Mouse (Mus musculus) adrenal gland, adult 2 months (tissue): Measurements from ENCODE around the gene Gm9508. TPM values are rescaled to one million over a fixed set of nuclear protein-coding genes. Genes with fewer than 3 reads are reported as not detected.
"Not testable (repeated sequence)": the region's sequence is repeated elsewhere in the genome, so short reads cannot be mapped to it uniquely, and the experiment has no call there.

ENCODE experiments used
- DNase-seq: peaks from one replicate; pipeline ENCODE4 v3.0.0; 2021
- long read RNA-seq: library from polyadenylated mRNA; stranded (forward); transcript quantifications from one replicate; pipeline ENCODE4 v2.0.0, GENCODE M21; 2021
- polyA plus RNA-seq: library from polyadenylated mRNA; depleted of rRNA; stranded (reverse); fragments of >200 nt; gene quantifications from 2 replicates; pipeline ENCODE4 v1.2.3, GENCODE M21; 2012; rRNA removed
- total RNA-seq, 2 experiments: library from RNA; stranded (reverse); gene quantifications; 2 replicates each; pipeline ENCODE4 v1.2.3; 2021

Gm9508 gene
- total RNA-seq (not detected), polyA plus RNA-seq (not detected in 2 replicates)
- long read RNA-seq, result 0 reads

DNA sequence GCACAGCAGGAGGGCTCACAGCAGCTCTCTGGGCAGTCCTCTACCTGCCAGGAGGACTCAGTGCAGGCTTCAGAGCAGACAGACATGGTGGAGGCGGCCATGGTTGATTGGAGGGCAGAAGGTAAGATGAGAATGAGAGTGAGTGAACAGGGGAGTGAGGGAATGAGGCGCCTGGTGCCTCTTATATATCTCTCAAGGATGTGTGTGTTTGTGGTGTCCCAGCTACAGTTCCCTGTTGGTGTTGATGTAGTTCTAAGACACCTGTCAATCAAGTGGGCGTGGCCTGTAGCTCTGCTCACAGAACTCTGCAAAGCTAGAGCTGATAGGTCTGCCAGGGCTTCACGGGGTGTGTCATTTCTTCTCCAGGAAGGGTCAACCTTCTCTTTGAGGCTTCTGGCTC, at the start of gene Gm9508:
Gene Gm9508 (minus strand): TSS at position 101 of the 400 bp plus-strand sequence.
- no peak for DNase-seq

- not testable (repeated sequence) for DNase-seq
Measured at GRCm38 (mm10) chr10:77741924-77742688, 45.1 kb upstream of the Gm9508 start, which contains the start of gene Gm18596. TSS of gene Gm18596 (minus strand) at chr10:77742638.

GRCm38 (mm10) chr10:77738929-77739328, 41.9 kb upstream of the Gm9508 start:
- no peak for DNase-seq

DNA sequence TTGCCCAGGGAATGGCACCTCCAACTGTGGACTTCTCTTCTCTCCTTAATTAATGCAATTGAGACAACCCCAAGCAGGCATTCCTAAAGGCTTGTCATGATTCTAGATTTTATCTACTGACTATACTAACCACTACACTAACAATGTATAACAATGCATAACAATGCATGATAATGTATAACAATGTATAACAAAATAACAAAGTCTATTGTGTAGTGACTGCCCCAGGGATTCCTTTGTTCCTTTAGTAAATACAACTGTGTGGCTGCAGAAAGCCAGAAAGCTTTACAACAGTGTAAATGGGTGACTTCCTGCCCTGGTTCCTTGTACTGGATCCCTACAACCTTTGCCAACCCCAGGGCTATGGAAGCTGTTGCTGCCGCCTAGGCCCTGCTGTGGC, 38.9 kb upstream of the Gm9508 start:
- no peak for DNase-seq

DNA sequence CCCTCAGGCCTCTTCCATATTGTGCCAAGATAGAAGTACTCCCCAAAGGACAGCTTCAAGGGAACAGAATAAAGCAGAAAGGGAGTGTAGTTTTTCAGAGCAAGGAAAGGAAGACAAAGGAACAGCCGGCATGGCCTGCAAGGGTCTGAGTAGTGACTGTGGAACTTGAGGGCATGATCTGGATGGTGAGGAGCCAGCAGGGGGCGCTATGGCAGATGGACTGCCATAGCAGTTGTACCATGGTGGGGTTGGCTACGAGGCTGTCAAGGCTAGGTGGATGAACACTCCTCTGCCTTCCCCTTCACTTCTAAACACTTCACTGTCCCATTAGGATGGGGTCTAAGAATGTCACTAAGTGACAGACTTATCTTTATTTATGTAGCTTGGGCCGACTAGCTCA, 32.2 kb upstream of the Gm9508 start:
- no peak for DNase-seq

- no peak for DNase-seq
Measured at GRCm38 (mm10) chr10:77728280-77728679, 31.2 kb upstream of the Gm9508 start.

GRCm38 (mm10) chr10:77726186-77726585, 29.2 kb upstream of the Gm9508 start, which contains the start of gene Gm10100:
TSS of gene Gm10100 (plus strand) at chr10:77726486.
- no peak for DNase-seq

DNA sequence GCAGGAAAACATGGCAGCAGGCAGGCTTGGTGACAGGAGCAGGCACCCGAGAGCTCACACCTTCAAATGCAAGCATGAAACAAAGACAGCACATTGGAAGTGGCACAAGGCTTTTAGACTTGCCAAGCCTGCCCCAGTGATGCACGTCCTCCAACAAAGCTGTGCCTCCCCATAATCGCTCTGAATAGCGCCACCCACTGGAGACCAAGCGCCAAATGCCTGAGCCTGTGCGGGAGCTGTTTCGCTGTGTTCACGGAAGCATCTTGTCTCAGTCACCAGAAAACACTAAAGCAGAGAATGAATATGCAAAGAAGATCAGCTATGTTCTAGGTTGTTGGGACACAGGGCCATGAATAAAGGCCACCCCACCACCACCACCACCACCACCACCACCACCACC, 27.8 kb upstream of the Gm9508 start:
- no peak for DNase-seq

GRCm38 (mm10) chr10:77720299-77720698, 23.3 kb upstream of the Gm9508 start, which contains the start of gene Krtap12-1:
TSS of gene Krtap12-1 (plus strand) at chr10:77720599.
- DNase-seq, result not testable (repeated sequence)

DNA sequence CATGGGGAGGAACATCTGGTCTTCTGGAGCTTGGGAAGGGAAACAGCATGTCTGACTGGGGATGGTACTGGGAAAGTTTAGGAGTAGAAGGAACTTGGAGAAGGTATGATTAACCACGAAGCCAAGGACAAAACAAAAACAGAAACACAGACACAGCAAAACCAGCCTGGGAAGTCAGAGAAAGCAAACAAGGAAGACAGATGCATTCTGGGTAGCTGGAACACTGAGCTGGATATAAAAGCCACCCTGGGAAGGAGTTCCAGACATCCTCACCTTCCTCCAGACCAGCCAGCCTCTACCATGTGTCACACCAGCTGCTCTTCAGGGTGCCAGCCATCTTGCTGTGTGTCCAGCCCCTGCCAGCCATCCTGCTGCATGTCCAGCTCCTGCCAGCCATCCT, 18.5 kb upstream of the Gm9508 start, which contains the start of gene Gm10142:
Gene Gm10142 (plus strand): TSS at position 301 of the 400 bp plus-strand sequence.
- DNase-seq, result no peak

DNA sequence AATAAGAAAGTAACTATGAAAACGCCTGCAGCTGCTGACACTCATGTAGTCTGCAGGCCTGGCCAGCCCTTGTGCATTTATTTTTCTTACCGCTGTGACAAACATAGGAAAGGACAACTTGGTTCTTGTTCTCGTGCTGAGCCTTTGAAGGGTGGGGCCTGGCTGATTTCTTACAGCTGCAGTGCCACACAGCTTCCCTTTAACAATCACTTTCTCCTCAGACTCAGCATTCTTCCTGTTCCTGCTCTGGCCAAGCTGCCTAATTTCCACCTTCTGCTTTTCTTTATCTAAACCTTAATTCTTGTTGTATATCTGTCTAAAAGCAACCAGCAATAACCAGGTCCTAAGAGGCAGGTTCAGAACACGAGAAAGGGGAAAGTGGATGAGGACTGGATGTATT, 16.7 kb upstream of the Gm9508 start:
- no peak for DNase-seq

DNA sequence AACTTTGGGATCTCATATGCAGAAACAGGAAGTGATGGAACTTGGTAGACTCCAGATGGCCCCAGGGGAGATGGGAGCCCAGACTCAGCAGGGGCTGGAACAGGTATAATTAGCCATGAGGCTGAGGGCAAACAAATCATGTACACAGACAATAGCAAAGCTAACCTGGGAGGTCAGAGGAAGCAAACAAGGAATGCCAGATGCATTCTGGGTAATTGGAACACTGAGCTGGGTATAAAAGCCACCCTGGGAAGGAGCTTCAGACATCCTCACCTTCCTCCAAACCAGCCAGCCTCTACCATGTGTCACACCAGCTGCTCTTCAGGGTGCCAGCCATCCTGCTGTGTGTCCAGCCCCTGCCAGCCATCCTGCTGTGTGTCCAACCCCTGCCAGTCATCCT, 14.1 kb upstream of the Gm9508 start, which contains the start of gene Gm10024:
Gene Gm10024 (plus strand): TSS at position 301 of the 400 bp plus-strand sequence.
- DNase-seq, result not testable (repeated sequence)

GRCm38 (mm10) chr10:77709831-77710230, 12.8 kb upstream of the Gm9508 start:
- DNase-seq, result no peak

GRCm38 (mm10) chr10:77706326-77706725, 9.3 kb upstream of the Gm9508 start, which contains the start of gene Gm10272:
TSS of gene Gm10272 (plus strand) at chr10:77706626.
- no peak for DNase-seq

DNA sequence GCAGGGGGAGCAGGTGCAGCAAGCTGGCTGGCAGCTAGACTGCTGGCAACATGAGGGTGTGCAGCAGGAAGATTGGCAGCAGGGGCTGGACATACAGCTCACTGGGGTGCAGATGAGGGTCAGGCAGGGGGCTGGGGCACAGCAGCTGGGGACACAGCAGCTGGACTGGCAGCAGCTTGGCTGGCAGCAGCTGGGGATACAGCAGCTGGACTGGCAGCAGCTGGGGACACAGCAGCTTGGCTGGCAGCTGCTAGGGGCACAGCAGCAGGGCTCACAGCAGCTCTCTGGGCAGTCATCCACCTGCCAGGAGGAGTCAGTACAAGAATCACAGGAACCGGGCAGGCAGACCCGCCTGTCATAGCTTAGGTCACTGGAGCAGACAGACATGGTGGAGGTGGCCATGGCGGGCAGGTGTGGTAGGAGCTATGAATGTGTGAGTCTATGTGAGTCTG, 6.7 kb downstream of the Gm9508 start, which contains the start of gene Gm19402:
Gene Gm19402 (minus strand): TSS at position 402 of the 452 bp plus-strand sequence.
- not testable (repeated sequence) for DNase-seq

DNA sequence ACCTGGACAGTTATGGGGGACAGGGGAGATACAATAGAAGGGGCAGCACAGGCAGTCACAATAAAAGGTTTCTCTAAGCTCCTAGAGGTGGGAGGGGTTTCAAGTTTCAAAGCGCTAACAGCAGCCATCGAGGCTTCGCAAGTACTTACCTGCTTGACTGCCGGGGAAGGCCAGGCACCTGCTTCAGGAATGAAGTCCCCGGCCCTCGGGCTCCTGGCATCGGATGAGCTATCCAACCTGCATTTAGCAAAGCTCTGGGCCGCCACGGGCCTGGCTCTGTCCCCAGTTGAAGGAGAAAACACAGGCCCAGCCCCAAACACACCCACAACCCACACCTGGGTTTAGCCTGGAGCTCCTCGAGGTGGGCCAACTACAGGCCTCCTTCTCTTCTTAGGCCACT, 10.0 kb downstream of the Gm9508 start:
- DNase-seq, result no peak

- peak; percentile 23 for DNase-seq
Measured at GRCm38 (mm10) chr10:77685895-77686664, 11.0 kb downstream of the Gm9508 start, which contains the start of gene Tspear. TSS of gene Tspear (plus strand) at chr10:77686569.

GRCm38 (mm10) chr10:77684181-77684580, 12.9 kb downstream of the Gm9508 start:
- no peak for DNase-seq

- DNase-seq, result no peak
Measured at GRCm38 (mm10) chr10:77682994-77683393, 14.0 kb downstream of the Gm9508 start.

DNA sequence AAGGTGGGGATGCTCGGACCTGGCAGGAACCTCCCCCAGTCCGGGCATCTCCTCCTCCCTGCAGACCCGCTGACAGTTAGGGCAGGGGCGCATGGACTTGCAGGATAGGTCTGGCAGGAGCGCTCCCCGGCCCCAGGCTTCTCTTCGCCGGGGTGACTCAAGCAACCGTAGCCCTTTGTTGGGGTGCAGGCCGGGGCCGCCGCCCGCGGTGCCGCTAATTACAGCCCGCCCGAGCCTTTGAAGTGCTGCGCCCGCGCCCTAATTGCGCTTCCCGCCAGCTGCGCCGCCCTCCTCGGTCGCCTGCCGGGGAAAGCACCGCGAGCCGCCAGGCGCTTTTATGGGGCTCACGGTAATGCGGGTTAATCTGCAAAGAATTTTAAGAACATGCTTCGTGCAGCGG, 19.5 kb downstream of the Gm9508 start:
- no peak for DNase-seq

- no peak for DNase-seq
Measured at GRCm38 (mm10) chr10:77673765-77674164, 23.3 kb downstream of the Gm9508 start.

GRCm38 (mm10) chr10:77671519-77671918, 25.5 kb downstream of the Gm9508 start:
- DNase-seq, result no peak
